Mouse (Mus musculus) erythroblast, embryonic 14.5 days (primary cell): Measurements from ENCODE around the gene Moap1.

Experiments
- GATA1 ChIP-seq: IDR thresholded peaks from 2 replicates; pipeline ENCODE4 v1.6.1; 2012; ENCODE audit warnings: low read length, inconsistent platforms, mixed read lengths
- TAL1 ChIP-seq: IDR thresholded peaks from 3 replicates; pipeline ENCODE4 v1.6.1; 2012; ENCODE audit warnings: low read length, inconsistent platforms, mixed read lengths

GRCm38 (mm10) chr12:102778151-102778550 is 34.7 kb upstream of the Moap1 start:
- TF ChIP-seq TAL1, result no peak
- no peak for TF ChIP-seq GATA1
